Mouse (Mus musculus) layer of hippocampus, postnatal 25 days (tissue): ENCODE measurements at regions not wholly inside any gene's neighbourhood (a gene's known extent, or its start where the extent isn't known, plus 50 kb on each side); places are given as distances from the start of the nearest gene placed in this dataset.
A peak's percentile ranks its signal among the peaks of the same experiment; 100 is the strongest.
"Not testable (repeated sequence)": the region's sequence is repeated elsewhere in the genome, so short reads cannot be mapped to it uniquely, and the experiment has no call there.

ENCODE experiments used
- DNase-seq, 2 experiments: peaks; one replicate each; pipeline ENCODE4 v3.0.0; 2022; ENCODE audit warnings: mixed read lengths in 2 of 2, low spot score in 1 of 2; ENCODE audit errors: extremely low spot score in 1 of 2

DNA sequence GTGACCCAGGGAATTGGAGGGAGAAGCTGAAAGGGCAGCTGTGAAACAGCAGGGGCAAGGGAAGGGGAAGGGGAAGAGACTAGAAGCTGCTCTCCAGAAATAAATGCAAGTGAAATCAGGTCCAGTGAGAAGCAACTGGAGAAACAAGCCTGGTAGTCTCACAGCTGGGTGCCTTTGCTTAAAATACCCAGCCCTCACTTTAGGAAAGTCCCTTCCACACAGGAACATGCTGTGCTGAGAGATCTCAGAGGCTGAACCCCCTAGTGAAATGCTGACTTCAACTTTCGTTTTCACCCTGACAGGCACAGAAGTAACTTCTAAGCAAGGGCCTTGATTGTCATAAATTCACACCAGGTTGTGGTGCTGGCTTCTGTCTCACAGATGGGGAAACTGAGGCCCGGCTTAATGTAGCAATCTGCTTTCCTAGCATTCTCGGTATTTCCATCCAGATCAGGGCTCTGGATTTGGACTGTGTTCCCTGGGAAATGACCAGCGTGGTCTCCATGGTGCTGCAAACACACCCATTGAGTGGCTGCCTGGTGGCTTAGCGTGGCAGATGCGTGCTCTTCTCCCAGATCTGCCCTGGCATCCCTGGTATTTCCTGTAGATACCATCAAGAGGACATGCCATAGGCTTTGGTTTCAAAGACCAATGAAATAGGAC lies 226.8 kb upstream of the 1700056E22Rik start:
- DNase-seq = no peak

- no peak for DNase-seq
These were observed 225.8 kb upstream of the 1700056E22Rik start for GRCm38 (mm10) chr1:184259853-184260252.

- no peak for DNase-seq
These were observed 223.3 kb upstream of the 1700056E22Rik start for GRCm38 (mm10) chr1:184257356-184257755.

DNA sequence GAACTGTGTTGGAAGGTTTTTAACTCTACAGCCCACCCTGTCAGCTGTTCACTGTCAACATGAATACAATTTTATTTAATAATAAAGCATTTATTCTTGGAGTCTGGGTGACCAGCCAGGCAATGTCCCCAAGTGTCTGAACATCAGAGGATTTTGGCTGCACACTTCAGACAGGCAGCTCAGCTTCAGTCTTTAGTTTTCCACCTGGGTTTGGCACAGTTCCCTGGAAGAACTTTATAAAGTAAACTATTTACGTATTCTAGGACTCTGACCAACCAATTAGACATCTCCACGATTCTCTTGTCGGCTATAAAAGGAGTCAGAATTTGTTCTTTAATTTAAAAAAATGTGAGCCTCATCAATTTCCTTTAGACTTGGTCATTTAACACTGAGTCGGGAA lies 220.8 kb upstream of the 1700056E22Rik start:
- DNase-seq = no peak

GRCm38 (mm10) chr1:184244730-184245488 lies 210.8 kb upstream of the 1700056E22Rik start:
- no peak for DNase-seq

DNA sequence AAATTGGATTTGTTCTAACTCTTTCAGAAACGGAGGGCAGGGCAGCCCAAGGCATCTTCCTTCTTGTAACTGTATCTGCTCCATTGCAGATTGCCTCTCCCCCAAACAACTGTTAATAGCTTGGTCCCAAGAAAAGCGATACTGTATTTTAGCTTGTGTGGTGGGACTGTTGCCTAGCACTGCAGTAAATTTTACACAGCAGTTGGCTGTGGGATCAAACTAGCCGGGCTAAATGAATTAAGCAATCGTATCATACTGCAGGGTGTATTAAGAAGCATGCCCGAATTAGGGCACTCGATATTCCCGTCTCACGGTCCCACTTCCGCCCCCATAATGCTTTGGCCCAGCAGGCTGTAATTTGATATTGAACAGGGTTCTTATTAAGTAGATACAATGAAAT lies 210.2 kb upstream of the 1700056E22Rik start:
- no peak for DNase-seq

GRCm38 (mm10) chr1:184241846-184242245 lies 207.7 kb upstream of the 1700056E22Rik start:
- DNase-seq = no peak

GRCm38 (mm10) chr1:184235131-184235983 lies 201.3 kb upstream of the 1700056E22Rik start:
- peak; percentile 59 to 79 for DNase-seq

GRCm38 (mm10) chr1:184234320-184234988 lies 200.4 kb upstream of the 1700056E22Rik start:
- DNase-seq = no peak

DNA sequence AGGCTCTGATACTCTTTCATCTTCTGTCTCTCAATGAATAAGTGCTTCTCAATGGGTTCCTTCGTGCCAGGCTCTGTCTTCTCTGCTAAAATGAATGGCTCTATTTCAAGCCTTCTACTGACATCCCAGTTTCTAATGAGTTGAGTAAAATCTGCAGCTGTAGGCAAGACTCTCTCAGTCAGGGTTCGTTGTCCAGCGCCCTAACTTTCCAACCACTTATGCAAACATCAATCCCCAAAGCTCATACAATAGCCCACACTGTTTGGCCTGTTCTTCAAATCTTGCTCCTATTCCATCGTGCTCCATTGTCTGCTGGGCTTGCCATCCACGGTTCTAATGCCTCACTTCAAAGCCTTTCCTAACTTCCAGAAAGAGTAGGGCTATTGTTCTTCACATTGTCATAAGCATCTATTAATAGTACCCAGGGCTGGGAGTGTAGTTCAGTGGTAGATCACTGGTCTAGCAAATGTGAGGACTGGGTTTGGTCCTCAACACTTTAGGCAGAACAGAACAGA lies 199.7 kb upstream of the 1700056E22Rik start:
- DNase-seq = no peak

DNA sequence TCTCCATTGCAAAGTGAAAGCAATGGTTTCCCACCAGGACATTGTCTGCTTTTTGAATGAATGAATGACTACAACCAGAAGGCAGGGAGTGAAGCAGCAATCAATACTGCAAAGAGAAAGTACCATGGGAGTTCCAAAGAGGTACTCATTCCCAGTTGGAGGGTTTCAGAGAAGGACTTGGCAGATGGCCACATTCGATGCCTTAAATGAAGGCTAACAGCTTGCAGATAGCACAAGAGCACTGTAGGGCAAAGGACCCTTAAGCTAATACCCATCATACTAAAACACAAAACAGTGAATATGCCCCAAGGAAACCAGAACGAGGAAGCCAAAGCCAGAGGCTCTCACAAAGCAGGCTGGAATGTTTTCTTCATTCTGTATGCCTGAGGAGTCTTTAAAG lies 188.2 kb upstream of the 1700056E22Rik start:
- DNase-seq = no peak

DNA sequence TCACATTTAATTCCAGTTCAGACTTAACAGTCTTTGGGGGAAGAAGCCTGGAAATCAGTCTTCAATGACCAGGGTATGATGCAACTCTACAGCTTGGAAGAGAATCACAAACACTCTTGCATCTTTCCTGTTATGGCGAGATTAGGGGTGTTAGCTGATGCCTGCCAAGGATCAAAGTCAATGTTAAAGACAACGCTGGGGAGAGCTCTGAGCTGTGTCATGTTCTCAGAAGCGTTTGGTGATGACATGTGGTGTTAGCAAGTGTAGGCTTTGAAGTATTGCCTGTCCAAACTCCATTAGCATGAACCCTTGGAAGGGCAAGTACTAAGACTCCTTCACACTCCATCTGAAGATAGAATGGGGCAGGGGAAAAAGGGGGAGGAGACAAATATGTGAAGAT lies 187.7 kb upstream of the 1700056E22Rik start:
- no peak for DNase-seq

DNA sequence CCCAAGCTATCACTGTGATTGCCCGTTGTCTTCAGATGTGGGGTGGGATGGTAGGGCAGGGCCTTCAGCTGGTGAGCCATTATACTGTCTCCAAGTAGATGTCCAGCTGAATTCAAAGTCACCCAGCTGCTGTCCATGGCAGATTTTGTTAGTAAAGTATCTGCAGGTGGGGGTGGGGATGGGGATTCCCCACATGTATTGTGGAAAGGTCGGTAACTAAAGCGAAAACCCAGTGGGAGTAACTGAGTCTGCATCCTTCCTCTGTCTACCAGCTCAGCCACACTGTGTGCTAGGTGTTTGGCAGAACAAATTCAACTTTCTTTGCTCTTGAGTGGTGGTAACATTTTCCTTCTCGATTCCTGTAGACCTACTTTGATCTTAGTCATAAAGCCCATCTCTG lies 163.2 kb upstream of the 1700056E22Rik start:
- DNase-seq = no peak

GRCm38 (mm10) chr1:184191325-184191724 lies 157.2 kb upstream of the 1700056E22Rik start:
- DNase-seq = no peak

GRCm38 (mm10) chr1:184187582-184187981 lies 153.5 kb upstream of the 1700056E22Rik start:
- DNase-seq = no peak

- no peak for DNase-seq
These were observed 148.1 kb upstream of the 1700056E22Rik start for GRCm38 (mm10) chr1:184182163-184182562.

- not testable (repeated sequence) for DNase-seq
These were observed 140.3 kb upstream of the 1700056E22Rik start for GRCm38 (mm10) chr1:184174416-184174815.

- no peak for DNase-seq
These were observed 139.6 kb upstream of the 1700056E22Rik start for GRCm38 (mm10) chr1:184173739-184174138.

GRCm38 (mm10) chr1:184172986-184173385 lies 138.9 kb upstream of the 1700056E22Rik start:
- no peak for DNase-seq

GRCm38 (mm10) chr1:184171601-184172000 lies 137.5 kb upstream of the 1700056E22Rik start:
- DNase-seq = no peak
